Mouse (Mus musculus): ENCODE measurements around the gene Astn1. TPM values are rescaled to one million over a fixed set of nuclear protein-coding genes. Genes with fewer than 3 reads are reported as not detected.

Astn1 gene
- total and polyA plus RNA-seq, 3 experiments: 0.35 to 0.42 TPM; not detected in 1

- TF ChIP-seq PAX5 (IDR thresholded peaks at IDR 0.05; ENCODE audit: low read length): no peak
Observed at GRCm38 (mm10) chr1:158551951-158552350, 189.9 kb downstream of the Astn1 start (continued).

GRCm38 (mm10) chr1:158553341-158553740 is 191.3 kb downstream of the Astn1 start:
- no peaks in the 10 kb centered on the region for H3K79me2 ChIP-seq (replicated peaks; ENCODE audit: control insufficient read depth, extremely low read depth, insufficient read depth, poor library complexity, severe bottlenecking)
- peaks cover 11 to 39% of the 10 kb centered on the region in 2 experiments for H3K4me1 ChIP-seq (ENCODE audit: control insufficient read depth in 1 of 2, insufficient read depth in 2 of 2)
- H3K4me3 ChIP-seq (replicated peaks in 1 of 3; ENCODE audit: low read depth in 2 of 3, low read length in 2 of 3, poor library complexity in 1 of 3): no peak overlapping the region
- H3K27ac ChIP-seq (ENCODE audit: insufficient read depth, low read depth): no peak overlapping the region
- no peaks in the 10 kb centered on the region for H3K36me3 ChIP-seq (replicated peaks in 1 of 2; ENCODE audit: control insufficient read depth in 1 of 2, insufficient read depth in 1 of 2, low read length in 1 of 2)
- dilution Hi-C loops (cut with MboI; ENCODE audit: extremely low pct_ligation_motif_present, extremely low pct_unique_long_range_greater_than_20kb, low sequenced_read_pairs): no loop called here
- H3K27me3 ChIP-seq (replicated peaks): no peaks in the 10 kb centered on the region
- in situ Hi-C loops (cut with MboI; ENCODE audit: low pct_ligation_motif_present, low pct_unique_long_range_greater_than_20kb, low sequenced_read_pairs): no loop called here
- H3K9ac ChIP-seq (ENCODE audit: insufficient read depth, low read depth): no peak overlapping the region
- TF ChIP-seq KAT2A (IDR thresholded peaks at IDR 0.05; ENCODE audit: insufficient replicate concordance, low read length) (no peak), ELF1 (IDR thresholded peaks at IDR 0.05; ENCODE audit: low read depth, low read length) (no peak), MEF2A (IDR thresholded peaks at IDR 0.05; ENCODE audit: borderline replicate concordance, low read depth, low read length) (no peak), E2F4 (IDR thresholded peaks at IDR 0.05; ENCODE audit: insufficient replicate concordance, low read depth, low read length) (no peak), MXI1 (IDR thresholded peaks at IDR 0.05; ENCODE audit: low read depth, low read length) (no peak), ZNF384 (IDR thresholded peaks at IDR 0.05; ENCODE audit: low read depth, low read length) (no peak), MAZ (IDR thresholded peaks at IDR 0.05; ENCODE audit: low read depth, low read length) (no peak), TBP (conservative IDR thresholded peaks at IDR 0.05; ENCODE audit: low read depth, low read length) (no peak), JUN (IDR thresholded peaks at IDR 0.05; ENCODE audit: insufficient read depth, low read depth, low read length) (no peak), POLR2AphosphoS2 (IDR thresholded peaks at IDR 0.05; ENCODE audit: low read depth, low read length) (no peak), NELFE (IDR thresholded peaks at IDR 0.05; ENCODE audit: low read depth, low read length) (no peak)
- no peak for DNase-seq (ENCODE audit: extremely low read depth)
- no peaks in the 10 kb centered on the region for H3K9me3 ChIP-seq (replicated peaks; ENCODE audit: low read length)
- H3K4me2 ChIP-seq (ENCODE audit: insufficient read depth, low read depth, poor library complexity, severe bottlenecking): no peak overlapping the region

- no peak for DNase-seq (ENCODE audit: extremely low read depth)
- in situ Hi-C loops (cut with MboI; ENCODE audit: low pct_ligation_motif_present, low pct_unique_long_range_greater_than_20kb, low sequenced_read_pairs): no loop called here
- no peak overlapping the region for H3K4me2 ChIP-seq (ENCODE audit: insufficient read depth, low read depth, poor library complexity, severe bottlenecking)
Observed at GRCm38 (mm10) chr1:158554020-158554505, 192.0 kb downstream of the Astn1 start.

More at GRCm38 (mm10) chr1:158554020-158554505, 192.0 kb downstream of the Astn1 start:
- Histone ChIP-seq H3K9me3 (replicated peaks; ENCODE audit: low read length) (no peaks in the 10 kb centered on the region), H3K79me2 (replicated peaks; ENCODE audit: control insufficient read depth, extremely low read depth, insufficient read depth, poor library complexity, severe bottlenecking) (no peaks in the 10 kb centered on the region), H3K4me3 (replicated peaks in 1 of 3; ENCODE audit: low read depth in 2 of 3, low read length in 2 of 3, poor library complexity in 1 of 3) (no peak overlapping the region), H3K9ac (ENCODE audit: insufficient read depth, low read depth) (no peak overlapping the region), H3K27me3 (replicated peaks) (no peaks in the 10 kb centered on the region), H3K4me1 (ENCODE audit: control insufficient read depth in 1 of 2, insufficient read depth in 2 of 2) (peaks cover 11 to 37% of the 10 kb centered on the region in 2 experiments), H3K36me3 (replicated peaks in 1 of 2; ENCODE audit: control insufficient read depth in 1 of 2, insufficient read depth in 1 of 2, low read length in 1 of 2) (no peaks in the 10 kb centered on the region), H3K27ac (ENCODE audit: insufficient read depth, low read depth) (no peak overlapping the region)
- dilution Hi-C loops (cut with MboI; ENCODE audit: extremely low pct_ligation_motif_present, extremely low pct_unique_long_range_greater_than_20kb, low sequenced_read_pairs): no loop called here
- no peak for TF ChIP-seq NELFE (IDR thresholded peaks at IDR 0.05; ENCODE audit: low read depth, low read length)
- TF ChIP-seq HCFC1 (IDR thresholded peaks at IDR 0.05; ENCODE audit: low read depth, low read length): no peak
- TF ChIP-seq POLR2A (IDR thresholded peaks at IDR 0.05; ENCODE audit: low read depth, low read length): no peak
- TF ChIP-seq CTCF (conservative IDR thresholded peaks at IDR 0.05 in 1 of 2, IDR thresholded peaks at IDR 0.05 in 1 of 2; ENCODE audit: low read depth in 2 of 2, low read length in 2 of 2): no peak
- TF ChIP-seq SMC3 (IDR thresholded peaks at IDR 0.05; ENCODE audit: low read depth, low read length): no peak
- TF ChIP-seq E2F4 (IDR thresholded peaks at IDR 0.05; ENCODE audit: insufficient replicate concordance, low read depth, low read length): no peak
- no peak for TF ChIP-seq TBP (conservative IDR thresholded peaks at IDR 0.05; ENCODE audit: low read depth, low read length)
- TF ChIP-seq TCF12 (IDR thresholded peaks at IDR 0.05; ENCODE audit: low read depth, low read length): no peak
- no peak for TF ChIP-seq BHLHE40 (IDR thresholded peaks at IDR 0.05; ENCODE audit: low read depth, low read length)
- TF ChIP-seq ZC3H11A (IDR thresholded peaks at IDR 0.05; ENCODE audit: low read depth, low read length): no peak
- TF ChIP-seq CHD2 (IDR thresholded peaks at IDR 0.05; ENCODE audit: low read length): no peak
- no peak for TF ChIP-seq ELF1 (IDR thresholded peaks at IDR 0.05; ENCODE audit: low read depth, low read length)
- no peak for TF ChIP-seq MAZ (IDR thresholded peaks at IDR 0.05; ENCODE audit: low read depth, low read length)
- TF ChIP-seq MAX (IDR thresholded peaks at IDR 0.05; ENCODE audit: low read length): no peak
- TF ChIP-seq PAX5 (IDR thresholded peaks at IDR 0.05; ENCODE audit: low read length): no peak

All from CH12.LX (cell line).